Mouse (Mus musculus) frontal cortex, postnatal 10 days (tissue): ENCODE measurements around the gene Tspear.
"Not testable (repeated sequence)": the region's sequence is repeated elsewhere in the genome, so short reads cannot be mapped to it uniquely, and the experiment has no call there.

Source experiments
- DNase-seq, 2 experiments: peaks; one replicate each; pipeline ENCODE4 v3.0.0; 2022; ENCODE audit warnings: low spot score in 2 of 2, mixed read lengths in 1 of 2

The Tspear gene

GRCm38 (mm10) chr10:77685895-77686664 lies at the start of gene Tspear:
TSS of gene Tspear (plus strand) at chr10:77686569.
- no peak for DNase-seq

- DNase-seq = no peak
Observed at GRCm38 (mm10) chr10:77638956-77639355, 47.4 kb upstream of the Tspear start.

- no peak for DNase-seq
Observed at GRCm38 (mm10) chr10:77643160-77643559, 43.2 kb upstream of the Tspear start.

- DNase-seq = no peak
Observed at GRCm38 (mm10) chr10:77645571-77645970, 40.8 kb upstream of the Tspear start.

GRCm38 (mm10) chr10:77647461-77647860 lies 38.9 kb upstream of the Tspear start:
- no peak for DNase-seq

- no peak for DNase-seq
Observed at GRCm38 (mm10) chr10:77647901-77648300, 38.5 kb upstream of the Tspear start.

- DNase-seq = no peak
Observed at GRCm38 (mm10) chr10:77652046-77652445, 34.3 kb upstream of the Tspear start.

GRCm38 (mm10) chr10:77658286-77658994 lies 27.9 kb upstream of the Tspear start:
- DNase-seq = no peak

- DNase-seq = no peak
Observed at GRCm38 (mm10) chr10:77663949-77664665, 22.3 kb upstream of the Tspear start.

- no peak for DNase-seq
Observed at GRCm38 (mm10) chr10:77666342-77666741, 20.0 kb upstream of the Tspear start.

- no peak for DNase-seq
Observed at GRCm38 (mm10) chr10:77667402-77667801, 19.0 kb upstream of the Tspear start.

GRCm38 (mm10) chr10:77670710-77671109 lies 15.7 kb upstream of the Tspear start:
- DNase-seq = no peak

GRCm38 (mm10) chr10:77671519-77671918 lies 14.8 kb upstream of the Tspear start:
- no peak for DNase-seq

GRCm38 (mm10) chr10:77673765-77674164 lies 12.6 kb upstream of the Tspear start:
- no peak for DNase-seq

- DNase-seq = no peak
Observed at GRCm38 (mm10) chr10:77677562-77677961, 8.8 kb upstream of the Tspear start.

- no peak for DNase-seq
Observed at GRCm38 (mm10) chr10:77682994-77683393, 3.4 kb upstream of the Tspear start.

GRCm38 (mm10) chr10:77684181-77684580 lies 2.2 kb upstream of the Tspear start:
- no peak for DNase-seq

GRCm38 (mm10) chr10:77687021-77687420 lies 652 bp downstream of the Tspear start:
- DNase-seq = no peak

- not testable (repeated sequence) for DNase-seq
Observed at GRCm38 (mm10) chr10:77690356-77690807, 4.0 kb downstream of the Tspear start, which contains the start of gene Gm19402. TSS of gene Gm19402 (minus strand) at chr10:77690757.

GRCm38 (mm10) chr10:77697133-77697532 lies 10.8 kb downstream of the Tspear start, which contains the start of gene Gm9508:
TSS of gene Gm9508 (minus strand) at chr10:77697233.
- DNase-seq = no peak

- DNase-seq = no peak
Observed at GRCm38 (mm10) chr10:77706326-77706725, 20.0 kb downstream of the Tspear start, which contains the start of gene Gm10272. TSS of gene Gm10272 (plus strand) at chr10:77706626.

GRCm38 (mm10) chr10:77709831-77710230 lies 23.5 kb downstream of the Tspear start:
- DNase-seq = no peak
